Mouse (Mus musculus): ENCODE results near the gene Cubn. TPM values are rescaled to one million over a fixed set of nuclear protein-coding genes. Genes with fewer than 3 reads are reported as not detected.

Gene Cubn
- polyA plus RNA-seq, 1 experiment from 2014 or later = 0.22 TPM

GRCm38 (mm10) chr2:13290661-13291060, 201.0 kb downstream of the Cubn start:
- Histone ChIP-seq H3K27me3 (replicated peaks) (no peaks in the 10 kb centered on the region), H3K4me2 (replicated peaks) (no peak overlapping the region), H3K36me3 (no peaks in the 10 kb centered on the region), H3K4me3 (no peak overlapping the region), H3K27ac (no peak overlapping the region), H3K9ac (no peak overlapping the region), H3K9me3 (no peaks in the 10 kb centered on the region), H3K4me1 (no peaks in the 10 kb centered on the region)
- ATAC-seq (ENCODE audit: low FRiP score, low read depth) = peak; percentile 67; the same call in 1 of the 2 replicates
- WGBS = 10% methylated on average over 1 of the region's 1 CpGs

- ATAC-seq (ENCODE audit: low FRiP score, low read depth) = peak; percentile 59
- H3K27ac ChIP-seq = no peak overlapping the region
- 87% methylated on average over 3 of the region's 3 CpGs for WGBS
Observed at GRCm38 (mm10) chr2:13290070-13290469, 201.5 kb downstream of the Cubn start.

GRCm38 (mm10) chr2:13278114-13278862, 213.3 kb downstream of the Cubn start:
- H3K9me3 ChIP-seq = no peaks in the 10 kb centered on the region
- no peaks in the 10 kb centered on the region for H3K36me3 ChIP-seq
- ATAC-seq (ENCODE audit: low FRiP score, low read depth) = no peak
- no peaks in the 10 kb centered on the region for H3K27me3 ChIP-seq (replicated peaks)
- no peak overlapping the region for H3K27ac ChIP-seq
- WGBS = 57% methylated on average over 10 of the region's 10 CpGs
- H3K4me1 ChIP-seq = no peaks in the 10 kb centered on the region
- no peak overlapping the region for H3K4me3 ChIP-seq
- H3K9ac ChIP-seq = no peak overlapping the region
- H3K4me2 ChIP-seq (replicated peaks) = no peak overlapping the region

More at GRCm38 (mm10) chr2:13290070-13290469, 201.5 kb downstream of the Cubn start:
- Histone ChIP-seq H3K36me3 (no peaks in the 10 kb centered on the region), H3K9ac (no peak overlapping the region), H3K27me3 (replicated peaks) (no peaks in the 10 kb centered on the region), H3K4me2 (replicated peaks) (no peak overlapping the region), H3K4me3 (no peak overlapping the region), H3K9me3 (no peaks in the 10 kb centered on the region), H3K4me1 (no peaks in the 10 kb centered on the region)

- no peak overlapping the region for H3K27ac ChIP-seq
- H3K9me3 ChIP-seq = no peaks in the 10 kb centered on the region
- no peaks in the 10 kb centered on the region for H3K27me3 ChIP-seq (replicated peaks)
- no peaks in the 10 kb centered on the region for H3K36me3 ChIP-seq
- no peak overlapping the region for H3K4me2 ChIP-seq (replicated peaks)
- 63% methylated on average over 7 of the region's 7 CpGs for WGBS
- ATAC-seq (ENCODE audit: low FRiP score, low read depth) = no peak
- H3K4me3 ChIP-seq = no peak overlapping the region
- H3K9ac ChIP-seq = no peak overlapping the region
- peaks cover under 1% of the 10 kb centered on the region for H3K4me1 ChIP-seq
Observed at GRCm38 (mm10) chr2:13275874-13276273, 215.7 kb downstream of the Cubn start.

- H3K4me2 ChIP-seq (replicated peaks) = peak within 1 kb of the TSS; percentile 77
- 1% methylated on average over 37 of the region's 37 CpGs for WGBS
- H3K27me3 ChIP-seq (replicated peaks) = no peaks in the 10 kb centered on the region
- no peaks in the 10 kb centered on the region for H3K9me3 ChIP-seq
- peak within 1 kb of the TSS; percentile 61 for H3K9ac ChIP-seq
- peak within 1 kb of the TSS; percentile 52 for H3K4me3 ChIP-seq
- no peaks in the 10 kb centered on the region for H3K36me3 ChIP-seq
- H3K27ac ChIP-seq = no peak within 1 kb of the TSS
- ATAC-seq (ENCODE audit: low FRiP score, low read depth) = peak; percentile 99
- H3K4me1 ChIP-seq = peaks cover 5% of the 10 kb centered on the region
Observed at GRCm38 (mm10) chr2:13271165-13271957, 220.3 kb downstream of the Cubn start, which contains the start of gene Rsu1. Rsu1 (minus strand) TSS chr2:13271415.

GRCm38 (mm10) chr2:13270736-13271135, 220.9 kb downstream of the Cubn start:
- peak overlapping the region; percentile 47; the same call in 1 of the 2 replicates for H3K9ac ChIP-seq
- no peaks in the 10 kb centered on the region for H3K36me3 ChIP-seq
- 57% methylated on average over 8 of the region's 8 CpGs for whole genome bisulfite sequencing
- H3K9me3 ChIP-seq = no peaks in the 10 kb centered on the region
- peak overlapping the region; percentile 52 for H3K4me3 ChIP-seq
- H3K4me1 ChIP-seq = peaks cover 5% of the 10 kb centered on the region
- no peak overlapping the region for H3K27ac ChIP-seq
- H3K27me3 ChIP-seq (replicated peaks) = no peaks in the 10 kb centered on the region
- no peak for ATAC-seq (ENCODE audit: low FRiP score, low read depth)
- H3K4me2 ChIP-seq (replicated peaks) = peak overlapping the region; percentile 77

- H3K9ac ChIP-seq = no peak overlapping the region
- 92% methylated on average over 4 of the region's 4 CpGs for WGBS
- ATAC-seq (ENCODE audit: low FRiP score, low read depth) = no peak
- no peaks in the 10 kb centered on the region for H3K27me3 ChIP-seq (replicated peaks)
- H3K36me3 ChIP-seq = no peaks in the 10 kb centered on the region
- no peak overlapping the region for H3K27ac ChIP-seq
- no peak overlapping the region for H3K4me2 ChIP-seq (replicated peaks)
- no peak overlapping the region for H3K4me3 ChIP-seq
- H3K9me3 ChIP-seq = no peaks in the 10 kb centered on the region
- H3K4me1 ChIP-seq = peaks cover 5% of the 10 kb centered on the region
Observed at GRCm38 (mm10) chr2:13268681-13269293, 222.8 kb downstream of the Cubn start.

GRCm38 (mm10) chr2:13264875-13265274, 226.7 kb downstream of the Cubn start:
- Histone ChIP-seq H3K36me3 (no peaks in the 10 kb centered on the region), H3K4me2 (replicated peaks) (no peak overlapping the region), H3K27ac (no peak overlapping the region), H3K4me1 (no peaks in the 10 kb centered on the region), H3K27me3 (replicated peaks) (no peaks in the 10 kb centered on the region), H3K9me3 (no peaks in the 10 kb centered on the region), H3K9ac (no peak overlapping the region), H3K4me3 (no peak overlapping the region)
- WGBS = 49% methylated on average over 4 of the region's 4 CpGs
- peak; percentile 65; the same call in 1 of the 2 replicates for ATAC-seq (ENCODE audit: low FRiP score, low read depth)

GRCm38 (mm10) chr2:13263150-13263549, 228.5 kb downstream of the Cubn start:
- Histone ChIP-seq H3K4me1 (no peaks in the 10 kb centered on the region), H3K27ac (no peak overlapping the region), H3K27me3 (replicated peaks) (no peaks in the 10 kb centered on the region), H3K9ac (no peak overlapping the region), H3K9me3 (no peaks in the 10 kb centered on the region), H3K4me3 (no peak overlapping the region), H3K36me3 (no peaks in the 10 kb centered on the region), H3K4me2 (replicated peaks) (no peak overlapping the region)
- 88% methylated on average over 4 of the region's 4 CpGs for WGBS
- ATAC-seq (ENCODE audit: low FRiP score, low read depth) = no peak

- no peaks in the 10 kb centered on the region for H3K4me1 ChIP-seq
- no peak overlapping the region for H3K9ac ChIP-seq
- ATAC-seq (ENCODE audit: low FRiP score, low read depth) = no peak
- no peak overlapping the region for H3K4me3 ChIP-seq
- no peaks in the 10 kb centered on the region for H3K27me3 ChIP-seq (replicated peaks)
- peaks cover 4% of the 10 kb centered on the region; the same call in 1 of the 2 replicates for H3K9me3 ChIP-seq
- peaks cover 5% of the 10 kb centered on the region for H3K36me3 ChIP-seq
- WGBS = 79% methylated on average over 2 of the region's 2 CpGs
- H3K4me2 ChIP-seq (replicated peaks) = no peak overlapping the region
- H3K27ac ChIP-seq = no peak overlapping the region
Observed at GRCm38 (mm10) chr2:13258606-13259005, 233.0 kb downstream of the Cubn start.

GRCm38 (mm10) chr2:13240711-13241110, 250.9 kb downstream of the Cubn start:
- Histone ChIP-seq H3K9me3 (no peaks in the 10 kb centered on the region), H3K4me3 (no peak overlapping the region), H3K27me3 (replicated peaks) (no peaks in the 10 kb centered on the region), H3K4me2 (replicated peaks) (no peak overlapping the region), H3K4me1 (no peaks in the 10 kb centered on the region), H3K9ac (no peak overlapping the region), H3K27ac (no peak overlapping the region), H3K36me3 (no peaks in the 10 kb centered on the region)
- ATAC-seq (ENCODE audit: low FRiP score, low read depth) = peak; percentile 26; the same call in 1 of the 2 replicates
- 42% methylated on average over 9 of the region's 9 CpGs for WGBS
